Mouse (Mus musculus) G1E (cell line): ENCODE measurements around the gene Ext2.

Experiments used
- CTCF ChIP-seq: IDR thresholded peaks from 2 replicates; pipeline ENCODE4 v1.5.1; 2012; ENCODE audit warnings: low read depth, low read length, inconsistent platforms, mixed read lengths
- GATA1 ChIP-seq: IDR thresholded peaks from 2 replicates; pipeline ENCODE4 v1.6.1; 2012; ENCODE audit warnings: borderline replicate concordance, low read length, inconsistent platforms, mixed read lengths

DNA sequence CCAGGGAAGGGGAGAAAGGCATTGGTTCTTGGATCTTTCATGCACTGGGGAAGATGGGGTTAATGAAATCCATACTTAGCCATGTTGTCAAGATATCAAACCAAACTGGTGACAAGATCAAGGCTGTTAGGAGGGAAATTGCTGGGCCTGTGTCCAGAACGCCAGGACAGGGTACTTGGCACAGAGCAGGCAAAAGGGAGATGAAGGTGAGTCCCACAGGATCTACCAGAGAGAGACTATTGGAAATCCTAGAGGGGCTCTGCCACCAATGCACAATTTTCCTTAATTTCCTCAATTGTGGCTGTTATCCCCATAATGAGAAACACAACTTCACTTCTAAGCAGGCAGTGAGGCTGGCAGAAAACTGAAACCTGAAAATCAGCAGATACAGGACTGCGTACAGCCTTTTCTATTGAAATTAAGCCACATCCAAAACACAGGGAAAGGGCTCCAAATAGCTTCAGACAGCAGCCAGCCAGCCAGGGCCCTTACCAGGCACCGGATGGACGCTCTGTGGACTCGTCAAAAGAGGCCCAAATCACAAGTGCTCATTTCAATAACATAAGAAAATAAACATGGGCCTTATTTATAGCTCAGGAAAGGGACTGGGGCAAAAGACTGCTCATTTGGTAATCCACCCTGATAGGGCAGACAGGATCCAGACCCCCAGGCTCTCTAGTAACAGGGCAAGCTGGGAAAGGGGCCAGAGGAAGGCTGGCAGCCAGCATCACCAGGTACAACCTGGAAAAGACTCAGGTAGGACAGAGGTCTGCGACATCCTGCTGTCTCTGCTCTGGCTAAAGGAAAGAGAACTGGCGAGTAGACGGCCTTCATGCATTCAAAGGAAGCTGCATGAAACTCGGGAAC is 132.1 kb downstream of the Ext2 start:
- no peak for TF ChIP-seq CTCF
- no peak for TF ChIP-seq GATA1
